Mouse (Mus musculus): ENCODE results near the gene D830030K20Rik.
"Not testable (repeated sequence)": the region's sequence is repeated elsewhere in the genome, so short reads cannot be mapped to it uniquely, and the experiment has no call there.

DNA sequence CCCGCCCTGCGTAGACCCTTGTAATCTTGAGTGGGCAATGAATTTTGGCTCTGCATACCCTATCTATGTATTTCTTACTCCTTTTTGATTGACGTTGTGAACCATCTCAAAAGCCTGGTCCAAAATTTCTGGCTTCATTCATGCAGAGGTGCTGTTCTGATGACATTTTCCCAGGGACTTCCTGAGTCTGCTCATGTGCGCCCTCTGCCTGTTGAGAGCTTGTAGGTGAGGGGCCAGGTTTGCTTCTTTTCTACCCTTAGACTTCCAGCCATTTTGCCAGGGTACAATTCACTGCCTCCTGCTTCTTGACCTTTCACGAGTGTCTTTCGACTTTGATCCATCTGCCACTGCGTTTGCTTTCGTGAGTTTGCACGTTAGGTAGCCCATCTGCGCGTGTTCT lies 1.1 kb downstream of the D830030K20Rik start:
- TF ChIP-seq CTCF (IDR thresholded peaks at IDR 0.05; ENCODE audit: control insufficient read depth, insufficient read depth, insufficient read length); CEBPB (IDR thresholded peaks at IDR 0.05; ENCODE audit: low read depth); USF1 (IDR thresholded peaks at IDR 0.05; ENCODE audit: low read depth); MYOD1 (IDR thresholded peaks at IDR 0.05; ENCODE audit: control insufficient read depth, insufficient read length, low read depth); FOSL1 (IDR thresholded peaks at IDR 0.05; ENCODE audit: insufficient read depth, low read length, poor library complexity, severe bottlenecking); MAX (IDR thresholded peaks at IDR 0.05); MYOG (IDR thresholded peaks at IDR 0.05; ENCODE audit: control insufficient read depth, extremely low read depth, insufficient read length): not testable (repeated sequence)

Data from C2C12 (cell line).